Mouse (Mus musculus): ENCODE results near the gene Lnx1.

DNA sequence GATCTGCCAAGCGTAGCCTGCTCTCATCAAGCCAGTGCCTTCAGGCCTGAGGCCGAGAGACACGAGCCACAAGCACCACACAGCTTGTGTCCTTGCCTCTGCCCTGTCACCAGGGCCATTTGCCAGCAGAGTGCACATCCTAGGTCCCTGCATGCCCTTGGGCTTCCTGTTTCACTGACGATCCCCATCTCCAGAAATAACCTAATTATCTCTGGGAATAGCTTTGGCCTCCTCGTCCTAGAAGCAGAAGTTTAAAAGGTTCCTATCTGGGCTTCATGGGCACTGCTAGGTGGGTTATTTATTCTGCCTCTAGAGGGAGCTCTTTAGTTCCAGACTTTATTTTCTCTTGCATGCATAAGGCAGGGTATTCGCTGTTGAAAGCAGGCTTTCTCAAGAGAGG lies 61.7 kb downstream of the Lnx1 start:
- TF ChIP-seq CTCF (IDR thresholded peaks at IDR 0.05) (peak; percentile 73), EP300 (IDR thresholded peaks at IDR 0.05) (no peak)

Data from lung, postnatal 0 days (tissue).